Mouse (Mus musculus) E14TG2a.4 (cell line): ENCODE measurements around the gene Slc16a1.

Source experiments
- CTCF ChIP-seq: conservative IDR thresholded peaks from 2 replicates; pipeline ENCODE4 v1.5.1; 2014; ENCODE audit warnings: low read length
- POU5F1 ChIP-seq: IDR thresholded peaks from 2 replicates; pipeline ENCODE4 v1.6.1; 2014; ENCODE audit warnings: low read length, borderline replicate concordance

DNA sequence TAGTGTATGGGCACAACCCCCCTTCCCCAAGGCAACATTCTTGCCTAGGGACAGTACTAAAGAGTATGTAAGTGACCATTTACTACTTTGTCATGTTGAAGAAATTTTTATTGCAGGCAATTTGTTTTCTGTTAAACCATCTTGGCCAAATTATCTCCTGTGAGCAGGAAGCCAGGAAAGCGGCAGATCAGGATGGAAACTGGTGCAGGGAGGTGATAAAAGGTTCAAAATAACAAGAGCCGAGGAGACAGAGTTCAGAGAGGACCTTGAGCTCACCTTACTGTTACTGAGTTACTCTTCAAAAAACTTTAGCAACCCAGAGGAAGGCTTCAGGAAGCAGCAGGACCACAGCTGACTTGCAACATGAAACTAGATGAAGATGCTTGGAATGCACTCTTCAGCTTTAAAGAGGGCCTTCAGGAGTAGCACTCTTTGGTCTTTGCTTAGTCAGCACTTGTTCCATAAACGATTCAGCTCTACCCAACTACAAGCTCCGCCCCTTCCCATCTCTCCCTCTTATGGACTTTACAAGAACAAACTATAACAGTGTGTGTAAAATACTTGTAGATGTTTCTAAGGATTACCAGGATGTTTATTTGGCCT lies 5.8 kb upstream of the Slc16a1 start:
- TF ChIP-seq POU5F1 (no peak), CTCF (no peak)
